Mouse (Mus musculus): ENCODE measurements at regions not wholly inside any gene's neighbourhood (a gene's known extent, or its start where the extent isn't known, plus 50 kb on each side); places are given as distances from the start of the nearest gene placed in this dataset.

- no peak for TF ChIP-seq CTCF (IDR thresholded peaks at IDR 0.05; ENCODE audit: low read depth)
- no peak for TF ChIP-seq EP300 (IDR thresholded peaks at IDR 0.05; ENCODE audit: low read depth)
These were observed 359.0 kb upstream of the Pkn2 start for GRCm38 (mm10) chr3:143240545-143241383.

Measured in liver, postnatal 0 days (tissue).